Mouse (Mus musculus) ES-Bruce4 (cell line): ENCODE measurements around the gene Nrxn3.

Experiments
- CTCF ChIP-seq: IDR thresholded peaks from one replicate; pipeline ENCODE4 v1.8.1; 2011; ENCODE audit warnings: low read depth, low read length
- EP300 ChIP-seq: IDR thresholded peaks from 2 replicates; pipeline ENCODE4 v1.6.1; 2011; ENCODE audit warnings: low read depth, low read length; ENCODE audit not compliant: insufficient read depth
- POLR2A ChIP-seq: IDR thresholded peaks from one replicate; pipeline ENCODE4 v1.8.1; 2011; ENCODE audit warnings: low read length; ENCODE audit not compliant: insufficient read depth

- TF ChIP-seq CTCF (no peak), POLR2A (no peak), EP300 (no peak)
Measured at GRCm38 (mm10) chr12:89025180-89025579, 302.5 kb downstream of the Nrxn3 start.
